Mouse (Mus musculus) midbrain, postnatal 0 days (tissue): ENCODE data around the gene Emilin2. TPM values are rescaled to one million over a fixed set of nuclear protein-coding genes. Genes with fewer than 3 reads are reported as not detected.

ENCODE experiments used
- ATAC-seq: fragments of 200-750 bp; cut with Nextera tagmentation; 2 replicates; pipeline ENCODE4 v1.8.0; 2017; ENCODE audit warnings: moderate number of reproducible peaks, mild to moderate bottlenecking, moderate TSS enrichment, moderate library complexity; ENCODE audit not compliant: low FRiP score
- DNase-seq: peaks from one replicate; pipeline ENCODE4 v3.0.0-alpha.2; 2015; ENCODE audit warnings: low spot score
- H3K27ac ChIP-seq: fragments of 300-500 bp; sonication (generic); 2 replicates; pipeline ENCODE4 v1.5.1; 2014; ENCODE audit warnings: low read depth, mild to moderate bottlenecking, low read length, mixed read lengths
- H3K27me3 ChIP-seq: fragments of 300-500 bp; sonication (generic); 2 replicates; pipeline ENCODE4 v1.6.1; 2014; ENCODE audit warnings: low read length, control low read depth, mixed read lengths; ENCODE audit not compliant: insufficient read depth
- H3K36me3 ChIP-seq: fragments of 300-500 bp; sonication (generic); 2 replicates; pipeline ENCODE4 v1.6.1; 2014; ENCODE audit warnings: low read length, control low read depth, mixed read lengths; ENCODE audit not compliant: insufficient read depth
- H3K4me1 ChIP-seq: fragments of 300-500 bp; sonication (generic); 2 replicates; pipeline ENCODE4 v1.6.1; 2014; ENCODE audit warnings: mild to moderate bottlenecking, control low read depth, antibody characterized with exemption, low read length, mixed read lengths; ENCODE audit not compliant: insufficient read depth
- H3K4me2 ChIP-seq: fragments of 300-500 bp; sonication (generic); 2 replicates; pipeline ENCODE4 v1.6.1; 2014; ENCODE audit warnings: low read depth, mild to moderate bottlenecking, low read length, mixed read lengths; ENCODE audit not compliant: poor library complexity, severe bottlenecking
- H3K4me3 ChIP-seq: fragments of 300-500 bp; sonication (generic); 2 replicates; pipeline ENCODE4 v1.5.1; 2014; ENCODE audit warnings: low read depth, mild to moderate bottlenecking, low read length, moderate library complexity
- H3K9ac ChIP-seq: fragments of 300-500 bp; sonication (generic); replicated peaks from 2 replicates; pipeline ENCODE4 v1.6.1; 2014; ENCODE audit warnings: mild to moderate bottlenecking, low read length, moderate library complexity, mixed read lengths; ENCODE audit not compliant: poor library complexity, severe bottlenecking
- H3K9me3 ChIP-seq: fragments of 300-500 bp; sonication (generic); 2 replicates; pipeline ENCODE4 v1.6.1; 2016; ENCODE audit warnings: low read length, control low read depth
- CTCF ChIP-seq: IDR thresholded peaks from 2 replicates; pipeline ENCODE4 v1.5.1; 2016; ENCODE audit warnings: antibody characterized with exemption, mild to moderate bottlenecking
- WGBS: fragments of 180-500 bp; shearing (Covaris S2); extraction: QIAGEN DNeasy Blood & Tissue Kit; methylation state at CpG from one replicate; pipeline ENCODE4 v1.1.7; 2014; 5-methylcytosine and 5-hydroxymethylcytosine counted together
- polyA plus RNA-seq: library from polyadenylated mRNA; unstranded; fragments of >200 nt; fragmentation: Nextera tagmentation; extraction: Ambion mirVana; gene quantifications from 2 replicates; pipeline ENCODE4 v1.2.1, GENCODE M21; 2015
- total RNA-seq: library from RNA; depleted of rRNA; stranded (reverse); fragments of >200 nt; gene quantifications from 2 replicates; pipeline ENCODE4 v1.2.3, GENCODE M21; 2014

The Emilin2 gene
- total and polyA plus RNA-seq, 2 experiments from 2014 or later: 0.93 to 1.9 TPM

- H3K27me3 ChIP-seq: no peaks in the 10 kb centered on the region
- 92% methylated on average over 2 of the region's 2 CpGs for WGBS
These were observed 79.8 kb downstream of the Emilin2 start for GRCm38 (mm10) chr17:71231998-71232397.

GRCm38 (mm10) chr17:71230108-71230709 is 81.6 kb downstream of the Emilin2 start:
- ATAC-seq (no peak), DNase-seq (peak; percentile 33)
- H3K4me2 ChIP-seq: no peak overlapping the region
- TF ChIP-seq CTCF: peak; percentile 69
- H3K27me3 ChIP-seq: no peaks in the 10 kb centered on the region
- H3K4me1 ChIP-seq: no peaks in the 10 kb centered on the region
- no peaks in the 10 kb centered on the region for H3K9me3 ChIP-seq
- H3K4me3 ChIP-seq: no peak overlapping the region
- no peak overlapping the region for H3K9ac ChIP-seq
- H3K36me3 ChIP-seq: peaks cover 11% of the 10 kb centered on the region
- no peak overlapping the region for H3K27ac ChIP-seq
- WGBS: 62% methylated on average over 9 of the region's 9 CpGs

More at GRCm38 (mm10) chr17:71231998-71232397, 79.8 kb downstream of the Emilin2 start:
- ATAC-seq (no peak), DNase-seq (no peak)
- TF ChIP-seq CTCF: no peak
- Histone ChIP-seq H3K4me3 (no peak overlapping the region), H3K9ac (no peak overlapping the region), H3K9me3 (no peaks in the 10 kb centered on the region), H3K27ac (no peak overlapping the region), H3K4me1 (no peaks in the 10 kb centered on the region), H3K4me2 (no peak overlapping the region), H3K36me3 (peaks cover 14% of the 10 kb centered on the region)

- no peak overlapping the region for H3K4me2 ChIP-seq
- TF ChIP-seq CTCF: no peak
- H3K9me3 ChIP-seq: no peaks in the 10 kb centered on the region
- 86% methylated on average over 7 of the region's 7 CpGs for WGBS
- H3K27me3 ChIP-seq: no peaks in the 10 kb centered on the region
- no peak overlapping the region for H3K27ac ChIP-seq
- no peak for ATAC-seq
- peaks cover 4% of the 10 kb centered on the region; the same call in 1 of the 2 replicates for H3K36me3 ChIP-seq
- no peak overlapping the region for H3K9ac ChIP-seq
- no peaks in the 10 kb centered on the region for H3K4me1 ChIP-seq
- no peak overlapping the region for H3K4me3 ChIP-seq
- no peak for DNase-seq
These were observed 83.1 kb downstream of the Emilin2 start for GRCm38 (mm10) chr17:71228651-71229050.

GRCm38 (mm10) chr17:71227128-71227895 is 84.5 kb downstream of the Emilin2 start:
- no peak overlapping the region for H3K27ac ChIP-seq
- H3K36me3 ChIP-seq: 0 out of 2 replicates have a peak, but pooled peaks cover 4% of the 10 kb centered on the region
- TF ChIP-seq CTCF: 0 out of 2 replicates have a peak, but pooled peaks have one; percentile 8
- H3K9ac ChIP-seq: no peak overlapping the region
- H3K4me3 ChIP-seq: no peak overlapping the region
- no peak overlapping the region for H3K4me2 ChIP-seq
- H3K9me3 ChIP-seq: no peaks in the 10 kb centered on the region
- H3K27me3 ChIP-seq: no peaks in the 10 kb centered on the region
- DNase-seq: no peak
- 88% methylated on average over 9 of the region's 9 CpGs for WGBS
- ATAC-seq: no peak
- no peaks in the 10 kb centered on the region for H3K4me1 ChIP-seq

GRCm38 (mm10) chr17:71225091-71225490 is 86.7 kb downstream of the Emilin2 start:
- H3K9me3 ChIP-seq: no peaks in the 10 kb centered on the region
- no peaks in the 10 kb centered on the region for H3K36me3 ChIP-seq
- H3K9ac ChIP-seq: no peak overlapping the region
- 30% methylated on average over 4 of the region's 5 CpGs for WGBS
- ATAC-seq: no peak
- no peak overlapping the region for H3K4me2 ChIP-seq
- H3K4me3 ChIP-seq: no peak overlapping the region
- peak; percentile 54 for TF ChIP-seq CTCF
- no peak overlapping the region for H3K27ac ChIP-seq
- no peaks in the 10 kb centered on the region for H3K4me1 ChIP-seq
- peak; percentile 55 for DNase-seq
- no peaks in the 10 kb centered on the region for H3K27me3 ChIP-seq

- Histone ChIP-seq H3K4me2 (no peak overlapping the region), H3K4me3 (no peak overlapping the region), H3K4me1 (no peaks in the 10 kb centered on the region), H3K27me3 (no peaks in the 10 kb centered on the region), H3K27ac (no peak overlapping the region), H3K9ac (no peak overlapping the region), H3K36me3 (no peaks in the 10 kb centered on the region), H3K9me3 (no peaks in the 10 kb centered on the region)
- TF ChIP-seq CTCF: no peak
- DNase-seq: no peak
- no peak for ATAC-seq
- whole genome bisulfite sequencing: 73% methylated on average over 2 of the region's 2 CpGs
These were observed 87.3 kb downstream of the Emilin2 start for GRCm38 (mm10) chr17:71224521-71224920.
